Mouse (Mus musculus) kidney, postnatal 36 days (tissue): ENCODE data around the gene Zmynd8.
A peak's percentile ranks its signal among the peaks of the same experiment; 100 is the strongest.

Source experiments
- DNase-seq, 2 experiments: peaks; one replicate each; pipeline ENCODE4 v3.0.0; 2021 to 2022; ENCODE audit warnings: mixed read lengths in 2 of 2

Zmynd8 gene

DNA sequence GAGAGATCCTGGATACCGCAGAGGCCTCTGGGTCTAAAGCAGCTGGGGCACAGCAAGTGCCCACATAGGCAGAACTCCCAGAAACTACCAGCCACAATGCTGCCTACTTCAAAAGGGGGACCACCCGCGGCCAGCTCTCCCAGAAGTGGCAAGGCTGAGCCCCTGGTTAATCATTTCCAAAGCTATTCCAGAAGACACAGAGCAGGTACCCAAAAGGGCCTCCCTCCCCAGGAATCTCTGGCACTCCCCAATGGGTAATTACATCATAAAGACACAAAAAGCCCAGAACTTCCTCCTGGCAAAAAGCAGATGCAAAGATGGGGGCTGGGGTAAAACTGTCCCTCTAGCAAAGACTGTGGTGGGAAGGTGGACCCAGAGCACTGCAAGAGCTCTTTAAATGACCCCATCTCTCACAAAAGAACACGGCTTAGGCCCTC, 41.4 kb downstream of the Zmynd8 start:
- DNase-seq: peak; percentile 74 to 92

DNA sequence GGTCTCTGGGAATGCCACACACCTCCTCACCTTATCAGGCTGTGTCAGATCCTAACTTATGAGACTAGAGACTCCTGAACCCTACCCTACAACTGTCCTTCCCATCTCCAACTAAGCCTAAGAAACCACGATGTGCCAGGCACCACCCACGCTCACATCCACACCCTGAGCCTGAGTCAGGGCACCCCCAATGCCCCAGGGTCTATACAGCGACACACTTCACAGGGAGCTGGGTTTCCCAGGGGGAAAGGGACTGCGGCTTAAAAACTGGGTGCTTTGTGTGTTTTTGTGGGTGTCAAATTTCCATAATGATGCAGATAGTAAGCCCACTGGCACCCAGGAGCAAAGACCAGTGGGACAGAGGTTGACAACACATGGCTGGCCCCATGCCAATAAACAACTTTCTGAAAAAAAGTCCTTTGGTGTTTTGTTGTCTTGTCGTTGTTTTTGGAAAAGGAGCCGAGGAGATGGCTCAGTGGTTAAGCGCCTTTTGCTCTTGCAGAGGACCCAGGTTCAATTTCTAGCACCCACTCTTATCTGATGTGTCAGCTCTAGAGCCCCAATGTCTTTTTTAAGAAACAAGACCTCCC, 42.1 kb downstream of the Zmynd8 start:
- peak in 1 of 2 experiments; percentile 54 for DNase-seq

- peak; percentile 33 to 62 for DNase-seq
Observed at GRCm38 (mm10) chr2:165855641-165856301, 43.0 kb downstream of the Zmynd8 start.

DNA sequence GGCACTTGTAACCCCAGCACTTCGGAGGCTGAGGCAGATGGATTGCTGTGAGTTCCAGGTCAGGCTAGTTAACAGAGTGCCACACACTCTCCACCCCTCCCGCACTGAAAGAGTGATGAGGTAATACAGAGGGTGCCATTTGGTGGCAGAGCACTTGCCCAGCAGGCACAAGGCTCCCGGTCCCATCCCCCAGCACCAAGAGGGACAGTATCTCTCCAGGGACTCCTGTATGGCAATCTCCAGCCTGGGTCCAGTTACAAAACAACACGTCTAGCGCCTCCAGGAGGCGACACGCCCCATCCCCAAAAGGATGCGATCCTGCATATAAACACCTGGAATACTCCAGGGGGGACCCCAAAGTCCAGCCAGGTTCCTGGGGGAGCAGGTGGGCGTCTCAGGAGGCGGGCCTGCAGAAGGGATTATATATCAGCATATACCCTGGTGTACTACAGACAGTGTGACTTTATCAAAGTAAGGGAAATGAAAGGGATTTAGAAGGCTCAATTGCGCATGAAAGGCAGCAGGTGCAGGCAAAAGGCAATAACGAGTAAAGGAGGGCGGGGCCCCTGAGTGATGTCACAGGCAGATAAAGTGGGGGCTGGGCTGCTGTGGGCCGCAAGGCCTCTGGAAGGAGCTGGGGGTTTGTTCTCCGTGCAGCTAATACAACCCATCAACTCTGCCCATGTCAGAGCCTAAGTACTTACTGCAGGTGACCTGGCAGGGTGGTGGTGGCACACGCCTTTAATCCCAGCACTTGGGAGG, 44.4 kb downstream of the Zmynd8 start:
- DNase-seq: no peak

DNA sequence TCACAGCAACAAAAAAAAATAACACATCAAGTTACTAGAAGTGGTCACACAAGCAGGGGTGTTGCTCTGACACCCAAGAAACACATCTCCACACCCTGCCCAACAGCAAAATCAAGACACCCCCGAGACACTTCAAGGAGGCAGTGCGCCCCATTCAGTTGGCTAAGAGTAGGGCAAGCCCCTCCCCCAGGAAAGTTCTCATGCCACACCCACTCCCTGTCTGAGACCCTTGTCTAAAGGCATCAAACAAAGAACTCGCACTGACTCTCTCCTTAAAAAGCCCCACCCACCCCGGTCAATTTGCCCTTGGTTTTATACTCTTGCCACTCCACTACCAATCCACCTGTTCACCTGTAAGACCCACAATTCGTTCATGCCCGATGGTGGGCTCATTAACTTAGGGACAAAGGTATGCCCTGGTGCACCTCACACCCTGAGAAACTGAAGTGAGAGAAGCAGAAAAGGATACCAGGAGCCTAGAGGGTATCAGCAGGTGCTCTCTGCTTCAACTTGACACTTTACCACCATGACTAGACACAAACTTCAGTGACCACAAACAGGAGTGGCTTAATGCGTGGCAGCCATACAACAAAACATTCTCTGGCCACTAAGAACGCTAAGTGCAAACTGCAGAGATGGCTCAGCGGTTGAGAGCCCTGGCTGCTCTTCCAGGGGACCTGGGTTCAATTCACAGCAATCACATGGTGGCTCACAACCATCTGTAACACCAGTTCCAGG, 45.8 kb downstream of the Zmynd8 start:
- DNase-seq: no peak

GRCm38 (mm10) chr2:165852453-165852852, 46.4 kb downstream of the Zmynd8 start:
- peak; percentile 66 to 73 for DNase-seq

GRCm38 (mm10) chr2:165851811-165852415, 46.9 kb downstream of the Zmynd8 start:
- no peak for DNase-seq

- DNase-seq: no peak
Observed at GRCm38 (mm10) chr2:165850826-165851225, 48.0 kb downstream of the Zmynd8 start.

DNA sequence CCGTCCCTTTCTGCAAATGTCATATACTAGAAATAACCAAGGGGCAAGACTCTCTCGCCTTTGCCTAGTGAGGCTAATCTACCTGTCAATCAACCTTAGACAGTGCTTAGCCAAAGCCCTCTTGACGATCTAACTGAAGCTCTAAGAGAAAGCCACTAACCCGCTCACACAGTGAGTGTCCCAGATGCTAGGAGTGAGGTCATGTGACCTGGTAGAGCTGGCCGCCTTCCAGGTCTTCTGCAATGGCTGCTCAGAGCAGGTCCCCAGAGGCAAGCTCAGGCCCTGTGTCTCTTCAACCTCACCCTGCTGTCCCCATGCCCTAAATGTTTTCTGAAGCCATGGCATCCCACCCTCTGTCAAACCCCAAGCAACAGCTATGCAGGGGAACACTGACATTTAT, 49.7 kb downstream of the Zmynd8 start:
- DNase-seq: peak; percentile 90 to 94

DNA sequence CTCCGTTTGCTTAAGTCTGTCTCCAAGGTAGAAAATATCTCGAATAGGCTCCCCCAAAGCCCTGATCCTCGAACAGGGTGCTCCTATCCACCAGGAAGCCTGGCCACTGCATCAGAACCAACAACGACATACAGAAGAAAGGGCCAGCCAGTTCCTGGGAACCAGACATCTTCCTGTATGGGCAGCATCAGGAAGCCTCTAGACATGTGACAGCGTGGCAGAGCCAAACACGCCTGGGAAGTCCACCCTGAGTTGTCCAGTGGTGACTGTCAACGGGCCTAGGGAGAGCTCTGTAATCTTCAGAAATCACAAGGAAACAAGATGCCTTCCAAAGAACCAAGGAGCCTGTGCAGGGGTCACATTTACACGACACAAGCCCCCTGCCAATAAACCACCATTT, 52.0 kb downstream of the Zmynd8 start:
- DNase-seq: no peak

GRCm38 (mm10) chr2:165845490-165845889, 53.3 kb downstream of the Zmynd8 start:
- no peak for DNase-seq

DNA sequence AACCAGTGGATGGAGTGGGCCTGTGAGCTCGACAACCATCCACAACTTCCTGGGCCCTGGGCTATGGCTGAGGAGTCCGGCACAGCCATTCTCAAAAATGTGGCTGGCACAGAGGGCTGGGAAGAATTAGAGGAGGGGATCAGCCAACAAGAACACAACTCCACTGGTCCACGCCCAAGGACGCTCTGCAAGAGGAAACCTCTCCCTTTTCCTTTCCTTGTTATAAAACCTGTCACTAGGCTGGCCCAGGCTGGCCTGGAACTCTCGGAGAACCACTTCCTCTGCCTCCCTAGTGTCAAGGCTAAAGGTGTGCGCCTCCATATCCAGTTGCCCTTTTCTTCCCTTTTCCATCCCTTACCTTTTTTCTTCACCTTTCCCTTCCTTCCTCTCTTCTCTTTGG, 55.5 kb downstream of the Zmynd8 start:
- DNase-seq: peak in 1 of 2 experiments; percentile 67

DNA sequence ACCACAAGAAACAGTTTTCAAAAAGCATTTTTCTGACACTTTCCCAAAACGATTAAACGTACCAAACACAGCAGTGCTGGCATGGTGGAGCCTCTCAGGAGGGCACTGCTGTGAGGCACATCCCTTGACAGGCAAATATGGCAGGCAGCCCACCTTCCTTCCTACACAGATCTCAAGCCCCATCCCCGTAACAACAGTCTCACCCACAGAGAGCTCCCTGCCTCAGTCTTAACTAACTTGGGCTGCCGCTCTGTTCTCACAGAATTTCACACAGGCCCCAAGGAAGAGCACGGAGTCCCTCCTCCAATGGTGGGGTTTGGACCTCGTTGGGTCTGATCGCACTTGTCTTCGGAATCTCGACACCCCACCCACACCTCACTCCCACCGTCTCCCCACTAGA, 56.6 kb downstream of the Zmynd8 start:
- DNase-seq: no peak

GRCm38 (mm10) chr2:165841805-165842204, 57.0 kb downstream of the Zmynd8 start:
- DNase-seq: no peak

- DNase-seq: no peak
Observed at GRCm38 (mm10) chr2:165840852-165841251, 58.0 kb downstream of the Zmynd8 start.

GRCm38 (mm10) chr2:165839317-165839652, 59.5 kb downstream of the Zmynd8 start:
- no peak for DNase-seq

GRCm38 (mm10) chr2:165838606-165839316, 60.1 kb downstream of the Zmynd8 start:
- no peak for DNase-seq

- DNase-seq: no peak
Observed at GRCm38 (mm10) chr2:165834601-165835000, 64.2 kb downstream of the Zmynd8 start.

GRCm38 (mm10) chr2:165833468-165833867, 65.3 kb downstream of the Zmynd8 start:
- no peak for DNase-seq

DNA sequence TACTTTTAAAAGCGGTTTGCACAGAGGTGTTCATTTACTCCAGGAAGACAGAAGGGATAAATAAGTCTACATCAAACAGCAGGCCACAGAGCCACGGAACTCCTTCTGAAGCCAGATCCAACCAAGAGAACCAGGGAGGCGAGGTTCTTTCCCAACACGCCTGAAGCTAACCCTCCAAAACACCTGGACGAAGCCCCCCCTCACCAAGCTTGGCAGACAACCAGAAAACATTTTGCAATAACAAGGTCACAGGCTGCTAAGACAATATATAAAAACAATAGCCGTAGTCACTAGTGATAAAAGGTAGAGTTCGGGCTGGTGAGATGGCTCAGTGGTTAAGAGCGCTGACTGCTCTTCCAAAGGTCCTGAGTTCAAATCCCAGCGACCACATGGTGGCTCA, 66.1 kb downstream of the Zmynd8 start:
- peak in 1 of 2 experiments; percentile 46 for DNase-seq

DNA sequence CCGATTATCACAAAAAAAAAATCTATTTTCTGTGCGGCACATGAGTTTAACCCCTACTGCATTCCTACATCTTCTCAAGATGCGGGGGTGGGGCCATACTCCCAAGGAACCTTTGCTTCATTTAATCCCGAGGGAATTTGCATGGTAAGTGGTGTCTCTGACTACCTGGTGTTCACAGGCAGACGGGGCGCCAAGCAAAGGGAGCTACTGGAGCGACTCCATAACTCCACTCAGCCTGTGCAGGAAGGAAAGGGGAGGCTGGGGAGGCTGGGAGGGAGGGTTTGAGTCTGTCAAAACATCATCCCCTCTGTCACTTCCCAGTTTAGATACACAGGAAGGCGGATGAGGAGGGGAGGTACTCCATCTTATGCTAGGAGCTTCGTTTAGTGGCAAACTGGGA, 66.5 kb downstream of the Zmynd8 start:
- peak; percentile 65 to 70 for DNase-seq

DNA sequence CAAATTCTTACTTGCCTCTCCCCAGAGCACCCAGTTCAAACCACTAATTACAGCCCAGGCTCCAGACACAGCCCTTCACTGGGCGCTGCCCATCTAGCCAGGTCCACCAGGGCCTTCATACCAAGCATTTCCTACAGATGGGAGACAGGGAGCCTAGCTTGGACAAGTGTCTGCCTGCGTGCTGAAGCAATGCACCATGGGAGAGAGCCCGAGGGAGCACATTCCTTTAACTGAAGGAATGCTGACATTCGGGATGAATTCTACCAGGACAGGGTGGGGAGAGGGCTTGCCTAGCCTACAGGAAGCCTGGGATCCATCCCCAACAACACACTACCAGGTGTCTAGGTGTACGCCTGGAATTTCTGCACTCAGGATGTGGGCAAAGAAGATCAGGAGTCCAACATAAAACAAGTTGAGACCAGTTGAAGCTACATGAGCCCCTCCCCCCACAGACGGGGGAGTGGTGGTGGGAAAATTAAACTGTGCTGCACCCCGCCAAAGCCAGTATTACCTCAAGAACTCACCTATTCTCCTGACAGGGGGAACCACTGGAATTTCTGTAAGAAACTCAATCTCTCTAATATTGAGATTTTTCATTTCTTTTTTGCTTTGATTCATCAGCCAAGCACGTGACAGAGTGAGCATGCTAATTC, 67.1 kb downstream of the Zmynd8 start:
- peak; percentile 45 to 63 for DNase-seq
